Mouse (Mus musculus) intestine, postnatal 0 days (tissue): ENCODE data around the gene Il31ra. TPM values are rescaled to one million over a fixed set of nuclear protein-coding genes. Genes with fewer than 3 reads are reported as not detected.
"Not testable (repeated sequence)": the region's sequence is repeated elsewhere in the genome, so short reads cannot be mapped to it uniquely, and the experiment has no call there.

Source experiments
- ATAC-seq: fragments of 200-750 bp; cut with Nextera tagmentation; 2 replicates; pipeline ENCODE4 v1.8.0; 2017; ENCODE audit warnings: mild to moderate bottlenecking, moderate TSS enrichment, moderate library complexity
- H3K27ac ChIP-seq: fragments of 300-500 bp; sonication (generic); 2 replicates; pipeline ENCODE4 v1.5.1; 2014; ENCODE audit warnings: mild to moderate bottlenecking, low read depth, low read length, moderate library complexity
- H3K27me3 ChIP-seq: fragments of 300-500 bp; sonication (generic); replicated peaks from 2 replicates; pipeline ENCODE4 v1.6.1; 2014; ENCODE audit warnings: low read length, mixed read lengths; ENCODE audit not compliant: control insufficient read depth, insufficient read depth
- H3K36me3 ChIP-seq: fragments of 300-500 bp; sonication (generic); 2 replicates; pipeline ENCODE4 v1.6.1; 2014; ENCODE audit warnings: mild to moderate bottlenecking, moderate library complexity; ENCODE audit not compliant: control insufficient read depth, insufficient read depth
- H3K4me1 ChIP-seq: fragments of 300-500 bp; sonication (generic); replicated peaks from 2 replicates; pipeline ENCODE4 v1.6.1; 2014; ENCODE audit warnings: antibody characterized with exemption, low read length, mixed read lengths; ENCODE audit not compliant: control insufficient read depth, insufficient read depth
- H3K4me2 ChIP-seq: fragments of 300-500 bp; sonication (generic); replicated peaks from 2 replicates; pipeline ENCODE4 v1.6.1; 2014; ENCODE audit warnings: low read depth, mild to moderate bottlenecking, moderate library complexity
- H3K4me3 ChIP-seq: fragments of 300-500 bp; sonication (generic); 2 replicates; pipeline ENCODE4 v1.5.1; 2014; ENCODE audit warnings: low read depth, low read length
- H3K9ac ChIP-seq: fragments of 300-500 bp; sonication (generic); 2 replicates; pipeline ENCODE4 v1.6.1; 2014; ENCODE audit warnings: mild to moderate bottlenecking, low read depth, low read length
- H3K9me3 ChIP-seq: fragments of 300-500 bp; sonication (generic); 2 replicates; pipeline ENCODE4 v1.6.1; 2016; ENCODE audit warnings: mixed run types; ENCODE audit not compliant: control insufficient read depth
- CTCF ChIP-seq: sonication (generic); IDR thresholded peaks from 2 replicates; pipeline ENCODE4 v1.5.1; 2016; ENCODE audit warnings: low read depth, mild to moderate bottlenecking, control low read depth, antibody characterized with exemption, moderate library complexity
- WGBS: fragments of 180-500 bp; shearing (Covaris S2); extraction: QIAGEN DNeasy Blood & Tissue Kit; methylation state at CpG from one replicate; pipeline ENCODE4 v1.1.7; 2014; 5-methylcytosine and 5-hydroxymethylcytosine counted together
- polyA plus RNA-seq: library from polyadenylated mRNA; unstranded; fragments of >200 nt; fragmentation: Nextera tagmentation; extraction: Ambion mirVana; gene quantifications from 2 replicates; pipeline ENCODE4 v1.2.1, GENCODE M21; 2015

Gene Il31ra
- polyA plus RNA-seq, 1 experiment from 2014 or later = 0.22 TPM

DNA sequence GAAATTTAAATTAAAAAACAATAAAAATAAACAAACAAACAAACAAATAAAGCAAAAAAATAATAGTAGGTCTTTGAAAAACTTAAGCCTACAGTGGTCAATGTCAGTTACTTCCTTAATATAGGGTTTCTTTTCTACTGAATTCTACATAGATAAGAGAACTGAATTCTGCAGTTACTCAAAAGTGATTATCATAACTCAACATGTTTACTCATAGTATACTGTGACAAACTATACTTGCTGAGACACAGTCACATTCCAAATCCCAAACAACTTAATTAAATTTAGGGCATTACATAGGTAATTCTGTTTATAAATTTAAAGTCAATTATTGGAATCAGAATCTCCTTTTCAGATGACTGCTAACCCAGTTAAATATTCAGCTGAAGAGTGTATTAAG, 4.5 kb downstream of the Il31ra start:
- ATAC-seq = no peak
- Histone ChIP-seq H3K9ac (no peak overlapping the region), H3K36me3 (no peaks in the 10 kb centered on the region), H3K4me3 (no peak overlapping the region), H3K9me3 (no peaks in the 10 kb centered on the region), H3K27me3 (no peaks in the 10 kb centered on the region), H3K27ac (no peak overlapping the region), H3K4me2 (no peak overlapping the region), H3K4me1 (no peaks in the 10 kb centered on the region)
- TF ChIP-seq CTCF = no peak

DNA sequence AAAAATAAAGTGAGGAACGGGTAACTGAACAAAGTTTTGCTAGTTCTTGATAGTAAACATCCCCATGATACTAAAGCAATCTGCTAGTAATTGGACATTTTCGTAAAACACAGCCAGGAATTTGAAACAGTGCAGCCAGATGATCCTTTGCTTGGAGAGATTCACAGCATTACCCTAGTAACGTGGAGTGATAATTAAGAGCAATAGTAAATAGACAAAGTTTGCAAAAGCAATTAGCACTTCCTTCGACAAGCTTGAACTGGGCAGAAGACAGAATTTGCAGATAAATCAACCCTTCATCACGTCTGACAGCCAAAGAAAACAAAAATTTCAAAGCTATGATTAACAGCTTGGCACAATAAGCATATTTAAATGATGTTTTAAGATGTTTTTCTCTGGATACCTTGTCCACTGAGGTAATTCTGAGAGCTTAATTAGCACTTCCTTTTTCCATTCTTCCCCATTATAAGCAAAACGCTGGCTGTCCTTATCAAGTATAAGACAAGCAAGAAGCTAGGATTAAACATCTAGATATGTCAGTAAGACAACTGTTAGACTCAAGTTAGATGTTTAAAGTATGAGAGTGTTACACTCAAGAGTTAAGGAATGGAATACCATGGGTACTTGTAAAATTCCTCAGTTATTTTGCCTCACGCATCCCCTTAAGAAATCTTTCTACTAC, 9.5 kb downstream of the Il31ra start:
- Histone ChIP-seq H3K4me2 (no peak overlapping the region), H3K27ac (no peak overlapping the region), H3K4me1 (no peaks in the 10 kb centered on the region), H3K36me3 (no peaks in the 10 kb centered on the region), H3K4me3 (no peak overlapping the region), H3K9ac (no peak overlapping the region), H3K9me3 (no peaks in the 10 kb centered on the region), H3K27me3 (no peaks in the 10 kb centered on the region)
- ATAC-seq = no peak
- 52% methylated on average over 7 of the region's 7 CpGs for WGBS
- TF ChIP-seq CTCF = no peak

DNA sequence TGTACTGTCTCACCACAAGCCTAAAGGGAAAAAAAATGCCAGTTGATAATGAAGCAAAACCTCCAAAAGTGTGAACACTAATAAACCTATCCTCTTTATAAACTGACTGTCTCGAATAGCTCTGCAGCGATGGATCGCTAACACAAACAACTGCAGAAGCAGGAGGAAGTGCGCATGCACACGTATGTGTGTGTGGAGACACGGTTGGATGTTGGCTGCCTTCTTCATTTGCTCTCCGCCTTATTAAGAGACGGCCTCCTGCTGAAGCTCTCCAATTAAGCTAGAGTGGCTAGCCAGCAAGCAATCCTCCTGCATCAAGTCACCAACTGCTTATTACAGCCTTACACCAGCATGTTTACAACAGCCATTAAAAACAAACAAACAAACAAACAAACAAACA, 11.9 kb downstream of the Il31ra start:
- H3K27ac ChIP-seq = no peak overlapping the region
- no peak overlapping the region for H3K4me2 ChIP-seq
- ATAC-seq = no peak
- WGBS = 79% methylated on average over 8 of the region's 8 CpGs
- H3K9ac ChIP-seq = no peak overlapping the region
- no peak overlapping the region for H3K4me3 ChIP-seq
- no peaks in the 10 kb centered on the region for H3K9me3 ChIP-seq
- H3K36me3 ChIP-seq = no peaks in the 10 kb centered on the region
- H3K27me3 ChIP-seq = no peaks in the 10 kb centered on the region
- no peaks in the 10 kb centered on the region for H3K4me1 ChIP-seq
- TF ChIP-seq CTCF = no peak

DNA sequence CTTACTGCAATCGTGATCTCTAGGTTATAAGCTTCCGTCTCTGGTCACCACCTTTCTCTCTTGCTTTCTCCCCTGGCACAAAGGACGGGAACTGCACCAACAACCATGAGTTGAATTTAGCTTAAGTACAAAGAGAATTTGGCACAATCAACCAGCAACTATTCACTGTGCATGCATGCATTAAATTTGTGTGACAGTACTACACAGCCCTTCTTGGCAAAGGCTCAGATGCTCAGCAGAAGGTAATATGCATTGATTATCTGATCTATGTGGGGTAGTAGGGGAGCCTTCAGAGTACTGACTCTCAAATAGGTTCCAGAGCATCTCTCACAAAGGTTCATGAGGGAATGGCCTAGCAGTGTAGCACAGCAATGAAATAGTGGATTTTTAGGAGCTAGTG, 12.4 kb downstream of the Il31ra start:
- Histone ChIP-seq H3K4me3 (no peak overlapping the region), H3K4me1 (no peaks in the 10 kb centered on the region), H3K9ac (no peak overlapping the region), H3K27ac (no peak overlapping the region), H3K36me3 (no peaks in the 10 kb centered on the region), H3K4me2 (no peak overlapping the region), H3K27me3 (no peaks in the 10 kb centered on the region), H3K9me3 (no peaks in the 10 kb centered on the region)
- TF ChIP-seq CTCF = no peak
- 91% methylated on average over 3 of the region's 3 CpGs for WGBS
- ATAC-seq = no peak

DNA sequence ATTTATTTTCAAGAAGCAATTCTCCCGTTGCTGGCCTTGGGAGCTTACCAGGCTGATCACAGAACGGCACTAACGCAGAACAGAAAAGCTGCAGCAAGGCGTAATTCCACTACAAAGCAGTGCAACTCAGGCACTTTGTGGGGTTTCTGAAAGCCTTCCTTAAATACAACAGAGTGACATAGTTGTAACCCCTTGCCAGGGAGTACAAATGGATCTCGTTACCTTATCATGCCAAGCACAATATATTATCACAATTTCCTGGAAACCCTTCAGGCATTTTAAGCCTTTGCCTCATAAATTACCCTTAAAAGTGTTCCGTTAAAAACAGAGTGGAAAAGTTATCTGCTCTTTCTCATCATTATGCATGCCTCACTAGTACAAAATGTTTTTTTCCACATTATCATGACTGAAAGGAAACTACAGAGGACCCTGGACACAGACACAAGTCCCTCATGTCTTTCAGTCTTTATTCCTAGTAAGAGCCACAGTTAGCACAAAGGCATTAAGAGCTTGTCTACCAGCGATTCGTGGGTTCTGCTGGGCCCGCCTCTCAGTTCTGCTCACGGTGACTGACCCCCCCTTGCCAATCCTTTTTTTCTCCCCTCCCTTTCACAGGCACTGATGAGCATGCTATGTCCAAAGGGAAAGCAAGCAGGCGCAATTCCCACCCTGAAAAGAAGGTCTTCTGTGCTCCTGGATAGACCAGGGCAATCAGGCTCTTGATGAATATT, 13.4 kb downstream of the Il31ra start:
- Histone ChIP-seq H3K4me3 (no peak overlapping the region), H3K27me3 (no peaks in the 10 kb centered on the region), H3K4me1 (no peaks in the 10 kb centered on the region), H3K9ac (no peak overlapping the region), H3K4me2 (no peak overlapping the region), H3K27ac (no peak overlapping the region), H3K36me3 (no peaks in the 10 kb centered on the region), H3K9me3 (no peaks in the 10 kb centered on the region)
- WGBS = 38% methylated on average over 11 of the region's 11 CpGs
- TF ChIP-seq CTCF = no peak
- ATAC-seq = no peak

DNA sequence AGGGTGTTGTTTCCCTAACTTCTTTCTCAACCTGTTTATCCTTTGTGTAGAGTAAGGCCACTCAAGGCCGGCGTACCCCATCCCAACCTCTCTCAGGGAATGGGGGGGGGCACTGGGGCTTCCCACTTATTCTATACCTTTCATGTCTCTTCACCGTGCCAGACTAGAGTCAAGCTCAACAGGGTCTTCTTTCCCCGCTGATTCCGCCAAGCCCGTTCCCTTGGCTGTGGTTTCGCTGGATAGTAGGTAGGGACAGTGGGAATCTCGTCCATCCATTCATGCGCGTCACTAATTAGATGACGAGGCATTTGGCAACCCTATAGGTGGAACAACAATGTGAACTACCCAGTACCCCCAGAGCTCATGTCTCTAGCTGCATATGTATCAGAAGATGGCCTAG, 16.1 kb downstream of the Il31ra start:
- WGBS = 76% methylated on average over 11 of the region's 11 CpGs
- H3K27ac ChIP-seq, H3K9ac ChIP-seq, H3K4me3 ChIP-seq, H3K27me3 ChIP-seq, H3K4me2 ChIP-seq, ATAC-seq, H3K4me1 ChIP-seq, H3K9me3 ChIP-seq, H3K36me3 ChIP-seq: not testable (repeated sequence)

GRCm38 (mm10) chr13:112573800-112574199, 20.4 kb downstream of the Il31ra start:
- Histone ChIP-seq H3K4me3 (no peak overlapping the region), H3K4me2 (no peak overlapping the region), H3K27me3 (no peaks in the 10 kb centered on the region), H3K4me1 (no peaks in the 10 kb centered on the region), H3K9me3 (no peaks in the 10 kb centered on the region), H3K9ac (no peak overlapping the region), H3K36me3 (no peaks in the 10 kb centered on the region), H3K27ac (no peak overlapping the region)
- no peak for ATAC-seq
- no peak for TF ChIP-seq CTCF
